Mouse (Mus musculus): ENCODE measurements around the gene Pola1.

GRCm38 (mm10) chrX:93295819-93296218 lies 336.1 kb downstream of the Pola1 start:
- TF ChIP-seq POLR2A (IDR thresholded peaks at IDR 0.05; ENCODE audit: low read depth, low read length) (no peak), ZKSCAN1 (IDR thresholded peaks at IDR 0.05; ENCODE audit: borderline replicate concordance, low read depth, low read length) (no peak), EP300 (IDR thresholded peaks at IDR 0.05; ENCODE audit: low read length) (no peak), GABPA (IDR thresholded peaks at IDR 0.05; ENCODE audit: insufficient replicate concordance, low read depth, low read length) (no peak), POLR2AphosphoS2 (IDR thresholded peaks at IDR 0.05; ENCODE audit: low read depth, low read length) (no peak), CTCF (conservative IDR thresholded peaks at IDR 0.05 in 1 of 2, IDR thresholded peaks at IDR 0.05 in 1 of 2; ENCODE audit: low read depth in 2 of 2, low read length in 2 of 2) (no peak), E2F4 (IDR thresholded peaks at IDR 0.05; ENCODE audit: insufficient replicate concordance, low read depth, low read length) (no peak)
